In the genomic region with DNA sequence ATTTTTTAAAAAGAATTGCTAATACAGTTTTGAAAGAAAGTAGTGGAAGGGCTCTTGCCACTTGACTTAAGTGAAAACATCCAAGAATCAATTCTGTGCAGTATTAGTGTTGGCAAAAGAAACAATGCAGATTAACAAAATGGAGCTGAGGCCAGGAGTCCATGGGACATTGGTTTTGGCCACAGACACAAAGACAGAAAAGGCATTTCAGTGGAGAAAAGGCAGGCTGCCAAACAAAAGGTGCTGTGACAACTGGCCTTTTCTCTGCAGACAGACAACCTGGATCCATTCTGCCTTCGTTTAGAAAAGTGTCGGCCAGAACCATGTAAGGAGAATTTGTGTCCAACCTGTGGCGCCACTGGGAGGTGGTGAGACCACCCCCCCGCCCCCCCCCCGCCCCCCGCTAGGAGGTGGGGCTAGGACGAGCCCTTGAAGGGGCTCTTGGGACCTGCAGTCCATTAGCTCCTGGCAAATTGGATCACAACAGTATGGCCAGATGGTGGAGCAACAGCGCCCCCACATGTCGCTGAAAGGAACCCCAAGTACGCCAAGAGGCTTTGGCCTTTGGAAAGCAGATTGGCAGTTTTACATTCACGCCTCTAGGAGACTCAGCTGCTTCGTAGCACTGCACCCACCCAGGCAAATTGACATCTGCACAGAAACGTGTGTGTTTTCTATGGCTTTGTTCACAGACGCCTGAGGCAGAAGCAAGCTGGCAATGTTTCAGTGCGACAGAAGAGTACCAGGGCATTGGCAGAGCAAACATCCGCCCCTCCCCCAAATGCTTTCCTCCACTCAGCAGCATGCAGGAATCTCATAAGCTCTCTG, we compare ENCODE assay signal across 7 mouse cellular contexts. TPM values are rescaled to one million over a fixed set of nuclear protein-coding genes. Genes with fewer than 3 reads are reported as not detected.
DNase-seq lines count a peak whose midpoint lies in the region; ATAC-seq and TF ChIP-seq lines count a peak whose summit lies in the region.

No protein-coding gene starts in this region.

- H3K9me3 ChIP-seq in midbrain, embryonic 15.5 days, result no peaks in the 10 kb centered on the region

- peak overlapping the region; percentile 40; the same call in 1 of the 2 replicates for H3K9ac ChIP-seq in midbrain, embryonic 15.5 days

- H3K36me3 ChIP-seq in midbrain, embryonic 15.5 days (replicated peaks), result no peaks in the 10 kb centered on the region
- H3K36me3 ChIP-seq in spleen, adult 2 months (ENCODE audit: control insufficient read depth, insufficient read depth, low read length), result no peaks in the 10 kb centered on the region

- intact Hi-C loops in left cerebral cortex, postnatal 4 days (cut with DNase I), result no loop called here

- WGBS in midbrain, embryonic 15.5 days, result 2% methylated on average over 16 of the region's 16 CpGs
- WGBS in spleen, adult 2 months, result 12% methylated on average over 16 of the region's 16 CpGs

- no peaks in the 10 kb centered on the region for H3K27me3 ChIP-seq in midbrain, embryonic 15.5 days (replicated peaks)
- H3K27me3 ChIP-seq in spleen, adult 2 months (ENCODE audit: control insufficient read depth, insufficient read depth, low read length), result no peaks in the 10 kb centered on the region

- DNase-seq in adrenal gland, adult 2 months, result peak; percentile 88
- DNase-seq in embryo, embryonic 9.5 days (ENCODE audit: extremely low spot score), result peak; percentile 90
- DNase-seq in heart, adult 11 months, result peak; percentile 97
- DNase-seq in kidney, adult 11 months, result peak; percentile 81
- DNase-seq in left cerebral cortex, postnatal 4 days, result peak; percentile 94
- peak; percentile 55 to 71 for DNase-seq in spleen, adult 2 months (ENCODE audit: low read depth in 1 of 2, low spot score in 2 of 2)

- H3K4me3 ChIP-seq in midbrain, embryonic 15.5 days, result peak overlapping the region; percentile 18; the same call in 1 of the 2 replicates
- no peak overlapping the region for H3K4me3 ChIP-seq in spleen, adult 2 months (ENCODE audit: extremely low read depth, insufficient read depth, insufficient read length)

- TF ChIP-seq POLR2A in spleen, adult 2 months (IDR thresholded peaks at IDR 0.05; ENCODE audit: low read depth, low read length), result no peak

- peak; percentile 91; the same call in 1 of the 2 replicates for TF ChIP-seq CTCF in spleen, adult 2 months (IDR thresholded peaks at IDR 0.05; ENCODE audit: extremely low read depth, insufficient read depth, insufficient read length, insufficient replicate concordance)

- H3K4me1 ChIP-seq in midbrain, embryonic 15.5 days, result peaks cover 8% of the 10 kb centered on the region; the same call in 1 of the 2 replicates
- no peaks in the 10 kb centered on the region for H3K4me1 ChIP-seq in spleen, adult 2 months (ENCODE audit: control insufficient read depth, insufficient read depth, insufficient read length)

- peak overlapping the region; percentile 47 for H3K4me2 ChIP-seq in midbrain, embryonic 15.5 days

- H3K27ac ChIP-seq in midbrain, embryonic 15.5 days, result peak overlapping the region; percentile 54
- no peak overlapping the region for H3K27ac ChIP-seq in spleen, adult 2 months (ENCODE audit: insufficient read depth, low read length)

- peak; percentile 89 for ATAC-seq in midbrain, embryonic 15.5 days (replicated peaks)

RNA-seq across cellular contexts. Expression of gene Osbpl5, which starts 8.5 kb away (rescaled TPM):
- total RNA-seq in adrenal gland, adult 2 months (2021), result 10 to 100 TPM; 25.8 to 47.4 TPM
- polyA plus RNA-seq in adrenal gland, adult 2 months (2012; rRNA removed), result 28.1 and 28.2 TPM in 2 replicates
- total RNA-seq in left cerebral cortex, postnatal 4 days (2021), result 10 to 100 TPM; 67.5 to 84.1 TPM
- 39.7 and 44.0 TPM in 2 replicates for polyA plus RNA-seq in midbrain, embryonic 15.5 days (2015; fragmentation: Nextera tagmentation; extraction: Ambion mirVana)
- 31.2 and 37.6 TPM in 2 replicates for polyA plus RNA-seq in spleen, adult 2 months (2012; rRNA removed)

RNA-seq across cellular contexts. Expression of gene Mrgprg, which starts 18.5 kb away (rescaled TPM):
- total RNA-seq in adrenal gland, adult 2 months (2021), result 1 to 10 TPM; 1.1 to 2.9 TPM
- polyA plus RNA-seq in adrenal gland, adult 2 months (2012; rRNA removed), result 1.5 and 3.7 TPM in 2 replicates
- not detected for total RNA-seq in left cerebral cortex, postnatal 4 days (2021)
- polyA plus RNA-seq in midbrain, embryonic 15.5 days (2015; fragmentation: Nextera tagmentation; extraction: Ambion mirVana), result not detected in 2 replicates
- polyA plus RNA-seq in spleen, adult 2 months (2012; rRNA removed), result not detected in 2 replicates

RNA-seq across cellular contexts. Expression of gene Mrgpre, which starts 36.0 kb away (rescaled TPM):
- 1 to 10 TPM; 1.7 to 3.2 TPM for total RNA-seq in adrenal gland, adult 2 months (2021)
- 2.5 and 3.9 TPM in 2 replicates for polyA plus RNA-seq in adrenal gland, adult 2 months (2012; rRNA removed)
- total RNA-seq in left cerebral cortex, postnatal 4 days (2021), result 10 to 100 TPM; 15.3 to 16.5 TPM
- 9.8 and 10.0 TPM in 2 replicates for polyA plus RNA-seq in midbrain, embryonic 15.5 days (2015; fragmentation: Nextera tagmentation; extraction: Ambion mirVana)
- polyA plus RNA-seq in spleen, adult 2 months (2012; rRNA removed), result 6.6 and 7.6 TPM in 2 replicates
